In the genomic region with DNA sequence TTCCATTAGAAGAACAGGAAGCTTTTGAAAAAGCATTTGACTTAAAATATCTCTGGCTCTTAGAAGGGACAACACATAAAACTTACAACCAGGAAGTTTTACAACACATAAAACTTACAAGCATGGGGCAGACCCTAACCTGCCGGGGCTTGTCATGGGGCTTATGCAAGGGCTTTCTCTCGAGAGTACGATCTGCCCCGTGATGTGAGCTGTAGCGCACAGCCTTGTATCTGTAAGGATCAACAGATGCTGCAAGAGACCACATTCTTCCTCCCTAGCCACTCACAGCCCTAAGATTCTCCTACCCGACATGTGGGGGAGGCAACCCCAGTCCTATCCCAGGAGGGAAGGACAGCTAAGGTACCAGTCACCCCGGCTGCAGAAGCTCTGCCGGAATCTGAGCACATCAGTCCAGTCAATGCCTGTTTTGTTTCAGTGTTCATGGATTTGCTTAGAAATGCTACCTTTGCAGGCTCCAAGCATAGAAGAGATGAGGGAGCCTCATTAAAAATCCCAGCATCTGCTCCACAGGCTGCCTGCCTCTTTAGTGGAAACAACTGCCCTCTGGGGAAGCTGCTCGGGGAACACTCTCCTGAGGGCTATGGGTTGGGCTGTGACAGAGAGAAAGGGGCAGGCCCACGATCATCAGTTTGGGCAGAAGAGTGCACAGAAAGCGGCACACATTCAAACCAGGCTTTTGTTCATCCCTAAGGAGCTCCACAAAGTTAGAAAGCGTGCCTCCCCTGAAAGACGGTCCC, we compare ENCODE assay signal across 8 mouse cellular contexts.
DNase-seq lines count a peak whose midpoint lies in the region; ATAC-seq lines count a peak whose summit lies in the region.

No protein-coding gene starts in this region.

- peak overlapping the region; percentile 63 for H3K9ac ChIP-seq in embryonic facial prominence, embryonic 11.5 days (replicated peaks; ENCODE audit: low read length)
- peak overlapping the region; percentile 18; the same call in 1 of the 2 replicates for H3K9ac ChIP-seq in hindbrain, embryonic 15.5 days
- H3K9ac ChIP-seq in midbrain, embryonic 15.5 days = no peak overlapping the region

- DNase-seq in kidney, postnatal 4 days = peak; percentile 37 to 58
- DNase-seq in kidney, adult 11 months = no peak
- DNase-seq in embryonic facial prominence, embryonic 11.5 days (ENCODE audit: low spot score) = peak; percentile 53
- DNase-seq in gastrocnemius, postnatal 14 days = no peak
- DNase-seq in thymus, postnatal 0 days (ENCODE audit: low spot score) = no peak

- ATAC-seq in embryonic facial prominence, embryonic 11.5 days (replicated peaks; ENCODE audit: insufficient number of reproducible peaks, low FRiP score, low TSS enrichment, low read depth) = peak; percentile 50
- no peak for ATAC-seq in hindbrain, embryonic 15.5 days (ENCODE audit: low FRiP score, low read depth)
- ATAC-seq in midbrain, embryonic 15.5 days (replicated peaks) = peak; percentile 45
- no peak for ATAC-seq in granulocyte monocyte progenitor cell, adult 5-6 weeks (replicated peaks; ENCODE audit: poor library complexity, severe bottlenecking)

- peak overlapping the region; percentile 74 for H3K27ac ChIP-seq in embryonic facial prominence, embryonic 11.5 days (replicated peaks; ENCODE audit: low read depth, low read length)
- H3K27ac ChIP-seq in hindbrain, embryonic 15.5 days (replicated peaks) = peak overlapping the region; percentile 68
- H3K27ac ChIP-seq in midbrain, embryonic 15.5 days = peak overlapping the region; percentile 45

- no peaks in the 10 kb centered on the region for H3K9me3 ChIP-seq in embryonic facial prominence, embryonic 11.5 days (replicated peaks; ENCODE audit: control insufficient read depth, low read length)
- H3K9me3 ChIP-seq in hindbrain, embryonic 15.5 days = no peaks in the 10 kb centered on the region
- no peaks in the 10 kb centered on the region for H3K9me3 ChIP-seq in midbrain, embryonic 15.5 days

- no peaks in the 10 kb centered on the region for H3K36me3 ChIP-seq in embryonic facial prominence, embryonic 11.5 days (replicated peaks; ENCODE audit: control insufficient read depth, insufficient read depth, low read depth, low read length)
- H3K36me3 ChIP-seq in hindbrain, embryonic 15.5 days = no peaks in the 10 kb centered on the region
- H3K36me3 ChIP-seq in midbrain, embryonic 15.5 days (replicated peaks) = no peaks in the 10 kb centered on the region

- peak overlapping the region; percentile 37 for H3K4me3 ChIP-seq in embryonic facial prominence, embryonic 11.5 days (ENCODE audit: low read depth, low read length)
- peak overlapping the region; percentile 40 for H3K4me3 ChIP-seq in hindbrain, embryonic 15.5 days
- peak overlapping the region; percentile 40 for H3K4me3 ChIP-seq in midbrain, embryonic 15.5 days

- peak overlapping the region; percentile 74 for H3K4me2 ChIP-seq in embryonic facial prominence, embryonic 11.5 days (ENCODE audit: low read depth, low read length)
- peak overlapping the region; percentile 75 for H3K4me2 ChIP-seq in hindbrain, embryonic 15.5 days
- peak overlapping the region; percentile 74 for H3K4me2 ChIP-seq in midbrain, embryonic 15.5 days

- H3K27me3 ChIP-seq in embryonic facial prominence, embryonic 11.5 days (ENCODE audit: control insufficient read depth, insufficient read depth, low read length) = no peaks in the 10 kb centered on the region
- no peaks in the 10 kb centered on the region for H3K27me3 ChIP-seq in hindbrain, embryonic 15.5 days
- H3K27me3 ChIP-seq in midbrain, embryonic 15.5 days (replicated peaks) = peaks cover 3% of the 10 kb centered on the region; the same call in 1 of the 2 replicates

- WGBS in embryonic facial prominence, embryonic 11.5 days = 11% methylated on average over 13 of the region's 13 CpGs
- 28% methylated on average over 13 of the region's 13 CpGs for WGBS in hindbrain, embryonic 15.5 days
- 26% methylated on average over 13 of the region's 13 CpGs for WGBS in midbrain, embryonic 15.5 days

- intact Hi-C loops in gastrocnemius, postnatal 14 days (cut with DNase I; ENCODE audit: low total_unique reads) = no loop called here

- peaks cover 10% of the 10 kb centered on the region for H3K4me1 ChIP-seq in embryonic facial prominence, embryonic 11.5 days (ENCODE audit: control insufficient read depth, insufficient read depth, low read length)
- H3K4me1 ChIP-seq in hindbrain, embryonic 15.5 days (replicated peaks) = peaks cover 26% of the 10 kb centered on the region
- H3K4me1 ChIP-seq in midbrain, embryonic 15.5 days = peaks cover 18% of the 10 kb centered on the region

Comparison
In these comparisons a context has a peak if more than half of its experiments do, and no peak if none do; other contexts are left out.
1. DNase-seq: peak in kidney, postnatal 4 days (2 of 2) and embryonic facial prominence, embryonic 11.5 days (single experiment); none in kidney, adult 11 months (single experiment), gastrocnemius, postnatal 14 days (single experiment) and thymus, postnatal 0 days (single experiment).
2. ATAC-seq: peak in embryonic facial prominence, embryonic 11.5 days (single experiment) and midbrain, embryonic 15.5 days (single experiment); none in hindbrain, embryonic 15.5 days (single experiment) and granulocyte monocyte progenitor cell, adult 5-6 weeks (single experiment).
3. Peak in every context shown above with its lines, with median percentiles within 50 percentile points of each other: H3K27ac ChIP-seq, H3K4me2 ChIP-seq and H3K4me3 ChIP-seq.